Mouse (Mus musculus) midbrain, embryonic 11.5 days (tissue): ENCODE data around the gene Hyal2. TPM values are rescaled to one million over a fixed set of nuclear protein-coding genes. Genes with fewer than 3 reads are reported as not detected.

Source experiments
- ATAC-seq: fragments of 200-750 bp; cut with Nextera tagmentation; 2 replicates; pipeline ENCODE4 v1.8.0; 2017; ENCODE audit warnings: moderate TSS enrichment, moderate library complexity; ENCODE audit not compliant: low FRiP score
- DNase-seq: peaks from one replicate; pipeline ENCODE4 v3.0.0; 2015; ENCODE audit warnings: low spot score; ENCODE audit errors: missing footprints
- H3K27ac ChIP-seq: fragments of 300-500 bp; sonication (generic); 2 replicates; pipeline ENCODE4 v1.5.1; 2014; ENCODE audit warnings: low read depth, low read length
- H3K27me3 ChIP-seq: fragments of 300-500 bp; sonication (generic); 2 replicates; pipeline ENCODE4 v1.6.1; 2014; ENCODE audit warnings: mild to moderate bottlenecking, low read length, moderate library complexity, mixed read lengths; ENCODE audit not compliant: control insufficient read depth, insufficient read depth
- H3K36me3 ChIP-seq: fragments of 300-500 bp; sonication (generic); 2 replicates; pipeline ENCODE4 v1.6.1; 2014; ENCODE audit warnings: mild to moderate bottlenecking, low read length, moderate library complexity, mixed read lengths; ENCODE audit not compliant: control insufficient read depth, insufficient read depth
- H3K4me1 ChIP-seq: fragments of 300-500 bp; sonication (generic); 2 replicates; pipeline ENCODE4 v1.6.1; 2014; ENCODE audit warnings: low read length; ENCODE audit not compliant: control insufficient read depth, insufficient read depth
- H3K4me2 ChIP-seq: fragments of 300-500 bp; sonication (generic); 2 replicates; pipeline ENCODE4 v1.6.1; 2014; ENCODE audit warnings: mild to moderate bottlenecking, moderate library complexity
- H3K4me3 ChIP-seq: fragments of 300-500 bp; sonication (generic); 2 replicates; pipeline ENCODE4 v1.5.1; 2014; ENCODE audit warnings: low read depth, low read length
- H3K9ac ChIP-seq: fragments of 300-500 bp; sonication (generic); 2 replicates; pipeline ENCODE4 v1.6.1; 2014; ENCODE audit warnings: low read length
- H3K9me3 ChIP-seq: fragments of 300-500 bp; sonication (generic); 2 replicates; pipeline ENCODE4 v1.6.1; 2016; ENCODE audit warnings: low read length; ENCODE audit not compliant: control insufficient read depth
- WGBS: fragments of 180-500 bp; shearing (Covaris S2); extraction: QIAGEN DNeasy Blood & Tissue Kit; methylation state at CpG from one replicate; pipeline ENCODE4 v1.1.7; 2014; 5-methylcytosine and 5-hydroxymethylcytosine counted together
- polyA plus RNA-seq: library from polyadenylated mRNA; unstranded; fragments of >200 nt; fragmentation: Nextera tagmentation; extraction: Ambion mirVana; gene quantifications from 2 replicates; pipeline ENCODE4 v1.2.1, GENCODE M21; 2014

Gene Hyal2
- polyA plus RNA-seq, 1 experiment from 2014 or later = 132 TPM

GRCm38 (mm10) chr9:107590773-107591060 is 23.0 kb downstream of the Hyal2 start:
- 92% methylated on average over 6 of the region's 6 CpGs for WGBS
- DNase-seq = no peak
- ATAC-seq = no peak
- H3K4me2 ChIP-seq = no peak overlapping the region
- H3K27ac ChIP-seq = no peak overlapping the region
- no peak overlapping the region for H3K9ac ChIP-seq
- H3K36me3 ChIP-seq = peaks cover 14% of the 10 kb centered on the region
- peaks cover 8% of the 10 kb centered on the region; the same call in 1 of the 2 replicates for H3K4me1 ChIP-seq
- H3K9me3 ChIP-seq = no peaks in the 10 kb centered on the region
- no peaks in the 10 kb centered on the region for H3K27me3 ChIP-seq
- H3K4me3 ChIP-seq = no peak overlapping the region

GRCm38 (mm10) chr9:107593101-107593976 is 25.6 kb downstream of the Hyal2 start:
- no peak for ATAC-seq

DNA sequence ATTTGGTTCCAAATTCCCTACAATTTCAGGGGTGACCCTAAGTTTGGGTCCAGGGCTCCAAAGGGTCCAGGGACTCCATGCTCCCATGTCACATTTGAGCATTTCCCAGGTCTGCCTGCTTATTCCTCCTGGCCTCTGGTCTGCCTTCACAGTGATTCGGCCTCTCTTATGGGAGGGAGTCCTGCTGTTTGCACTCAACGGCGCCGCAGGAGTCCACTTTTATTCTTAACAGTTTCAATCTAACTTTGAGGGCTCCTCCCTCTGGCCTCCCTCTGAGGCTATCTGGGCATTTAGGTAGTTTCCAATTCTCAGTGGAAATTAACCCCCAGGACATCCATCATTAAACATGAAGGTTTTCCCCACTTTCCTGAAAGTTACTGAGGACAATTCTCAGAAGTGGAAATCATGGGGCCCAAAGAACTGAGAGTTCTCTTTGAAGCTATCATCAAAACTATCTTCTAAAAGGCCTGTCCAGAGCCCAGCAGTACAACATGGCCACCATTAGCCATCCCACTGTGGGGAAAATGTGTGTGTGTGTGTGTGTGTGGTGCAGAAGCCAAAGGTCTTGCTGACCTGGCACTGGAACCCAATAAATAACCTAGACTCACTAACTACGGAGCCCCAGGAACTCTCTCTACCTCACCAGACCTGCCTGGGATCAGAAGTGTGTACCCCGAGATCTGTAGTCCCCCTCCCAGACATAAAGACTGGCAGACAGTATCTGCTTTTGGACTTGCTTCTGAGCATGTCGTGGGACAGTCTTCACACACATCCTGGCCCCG is 26.7 kb downstream of the Hyal2 start:
- Histone ChIP-seq H3K9me3 (no peaks in the 10 kb centered on the region), H3K4me3 (no peak overlapping the region), H3K4me1 (no peaks in the 10 kb centered on the region), H3K27me3 (no peaks in the 10 kb centered on the region), H3K4me2 (no peak overlapping the region), H3K27ac (no peak overlapping the region), H3K36me3 (peaks cover 14% of the 10 kb centered on the region), H3K9ac (no peak overlapping the region)
- ATAC-seq (no peak), DNase-seq (no peak)
- WGBS = 78% methylated on average over 8 of the region's 8 CpGs

More at GRCm38 (mm10) chr9:107593101-107593976, 25.6 kb downstream of the Hyal2 start:
- no peak overlapping the region for H3K4me2 ChIP-seq
- no peak overlapping the region; the same call in 1 of the 2 replicates for H3K27ac ChIP-seq
- H3K4me3 ChIP-seq = no peak overlapping the region
- no peak overlapping the region for H3K9ac ChIP-seq
- peaks cover 14% of the 10 kb centered on the region for H3K36me3 ChIP-seq
- no peaks in the 10 kb centered on the region for H3K27me3 ChIP-seq
- no peak for DNase-seq
- no peaks in the 10 kb centered on the region for H3K9me3 ChIP-seq
- WGBS = 83% methylated on average over 11 of the region's 11 CpGs
- H3K4me1 ChIP-seq = peaks cover 4% of the 10 kb centered on the region; the same call in 1 of the 2 replicates

- ATAC-seq (no peak), DNase-seq (no peak)
- Histone ChIP-seq H3K4me1 (no peaks in the 10 kb centered on the region), H3K4me3 (no peak overlapping the region), H3K4me2 (no peak overlapping the region), H3K27ac (no peak overlapping the region), H3K36me3 (peaks cover 6% of the 10 kb centered on the region), H3K27me3 (no peaks in the 10 kb centered on the region), H3K9ac (no peak overlapping the region), H3K9me3 (no peaks in the 10 kb centered on the region)
- WGBS = 93% methylated on average over 11 of the region's 11 CpGs
Observed at GRCm38 (mm10) chr9:107596619-107597569, 29.1 kb downstream of the Hyal2 start.

- Histone ChIP-seq H3K4me2 (no peak overlapping the region), H3K27ac (no peak overlapping the region), H3K36me3 (peaks cover 4% of the 10 kb centered on the region; the same call in 1 of the 2 replicates), H3K4me3 (no peak overlapping the region), H3K4me1 (peaks cover 5% of the 10 kb centered on the region; the same call in 1 of the 2 replicates), H3K27me3 (no peaks in the 10 kb centered on the region), H3K9ac (no peak overlapping the region), H3K9me3 (no peaks in the 10 kb centered on the region)
- 86% methylated on average over 5 of the region's 5 CpGs for WGBS
- no peak for DNase-seq
- no peak for ATAC-seq
Observed at GRCm38 (mm10) chr9:107598385-107598784, 30.6 kb downstream of the Hyal2 start.

DNA sequence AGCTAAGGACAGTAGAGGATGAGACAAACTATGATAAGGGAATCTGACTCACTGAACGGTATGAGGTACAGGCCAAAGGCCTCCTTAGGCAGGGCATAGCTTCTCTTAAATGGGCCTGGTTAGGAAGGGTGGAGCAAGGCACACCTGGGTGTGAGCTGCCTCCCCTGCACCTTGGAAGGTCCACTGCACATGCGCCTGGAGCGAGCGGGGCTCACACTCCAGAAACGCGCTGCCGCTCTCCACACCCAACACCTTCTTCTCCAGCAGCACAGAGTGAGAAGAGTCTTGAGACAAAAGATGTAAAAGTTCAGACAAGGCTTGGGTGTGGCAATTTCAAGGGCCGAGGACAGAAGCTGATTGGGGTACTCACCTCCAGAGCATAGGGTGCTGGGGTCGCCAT is 31.7 kb downstream of the Hyal2 start:
- Histone ChIP-seq H3K36me3 (no peaks in the 10 kb centered on the region), H3K9me3 (no peaks in the 10 kb centered on the region), H3K4me1 (peaks cover 10% of the 10 kb centered on the region), H3K4me3 (no peak overlapping the region), H3K27me3 (no peaks in the 10 kb centered on the region), H3K27ac (no peak overlapping the region), H3K9ac (no peak overlapping the region), H3K4me2 (no peak overlapping the region)
- 91% methylated on average over 9 of the region's 9 CpGs for WGBS
- DNase-seq (no peak), ATAC-seq (no peak)

DNA sequence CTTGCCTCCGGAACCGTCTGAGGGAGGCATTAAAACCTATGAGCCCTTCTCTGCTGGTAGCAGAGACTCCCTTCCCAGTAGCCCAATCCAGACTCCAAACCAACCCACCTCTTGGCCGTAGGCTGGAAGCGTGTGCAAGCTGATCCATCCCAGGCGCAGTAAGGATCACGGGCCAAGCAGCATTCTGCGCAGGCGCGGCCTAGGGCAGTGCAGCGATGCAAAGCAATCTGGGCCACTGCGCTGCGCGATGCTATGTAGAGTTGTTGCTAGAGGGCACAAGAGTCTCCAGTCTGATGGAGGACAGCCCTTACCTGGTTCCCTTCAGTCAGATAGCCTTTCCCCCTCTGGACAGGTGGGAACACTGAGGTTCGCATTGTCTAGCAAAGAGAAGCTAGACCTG is 32.1 kb downstream of the Hyal2 start:
- Histone ChIP-seq H3K27ac (no peak overlapping the region), H3K27me3 (no peaks in the 10 kb centered on the region), H3K9me3 (no peaks in the 10 kb centered on the region), H3K4me1 (peaks cover 14% of the 10 kb centered on the region), H3K4me2 (no peak overlapping the region), H3K9ac (no peak overlapping the region), H3K4me3 (no peak overlapping the region), H3K36me3 (no peaks in the 10 kb centered on the region)
- no peak for ATAC-seq
- DNase-seq = no peak
- 69% methylated on average over 14 of the region's 14 CpGs for WGBS

DNA sequence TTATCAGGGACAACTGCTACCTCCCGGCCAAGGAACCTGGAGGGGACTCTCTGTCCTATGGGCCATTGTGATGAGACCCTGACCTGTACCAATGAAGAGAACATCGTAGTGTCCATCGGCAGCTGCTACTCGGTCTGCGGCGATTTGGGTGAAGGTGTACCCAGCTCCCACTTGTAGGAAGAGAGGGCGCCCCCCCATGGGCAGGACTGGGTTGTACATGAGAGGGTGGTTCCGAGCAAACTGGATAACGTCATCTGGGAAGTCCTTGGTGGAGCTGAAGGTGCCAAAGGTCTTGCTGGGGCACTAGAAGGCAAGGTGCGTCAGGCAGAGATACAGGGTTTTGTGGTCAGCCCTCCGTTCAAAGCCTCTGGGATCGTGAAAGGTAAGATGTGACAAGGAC is 33.0 kb downstream of the Hyal2 start:
- H3K36me3 ChIP-seq = no peaks in the 10 kb centered on the region
- H3K4me1 ChIP-seq = peaks cover 19% of the 10 kb centered on the region
- no peak overlapping the region for H3K9ac ChIP-seq
- no peaks in the 10 kb centered on the region for H3K9me3 ChIP-seq
- DNase-seq (no peak), ATAC-seq (no peak)
- H3K27ac ChIP-seq = no peak overlapping the region
- H3K27me3 ChIP-seq = no peaks in the 10 kb centered on the region
- H3K4me2 ChIP-seq = no peak overlapping the region
- 81% methylated on average over 12 of the region's 12 CpGs for WGBS
- no peak overlapping the region for H3K4me3 ChIP-seq
